In the genomic region with DNA sequence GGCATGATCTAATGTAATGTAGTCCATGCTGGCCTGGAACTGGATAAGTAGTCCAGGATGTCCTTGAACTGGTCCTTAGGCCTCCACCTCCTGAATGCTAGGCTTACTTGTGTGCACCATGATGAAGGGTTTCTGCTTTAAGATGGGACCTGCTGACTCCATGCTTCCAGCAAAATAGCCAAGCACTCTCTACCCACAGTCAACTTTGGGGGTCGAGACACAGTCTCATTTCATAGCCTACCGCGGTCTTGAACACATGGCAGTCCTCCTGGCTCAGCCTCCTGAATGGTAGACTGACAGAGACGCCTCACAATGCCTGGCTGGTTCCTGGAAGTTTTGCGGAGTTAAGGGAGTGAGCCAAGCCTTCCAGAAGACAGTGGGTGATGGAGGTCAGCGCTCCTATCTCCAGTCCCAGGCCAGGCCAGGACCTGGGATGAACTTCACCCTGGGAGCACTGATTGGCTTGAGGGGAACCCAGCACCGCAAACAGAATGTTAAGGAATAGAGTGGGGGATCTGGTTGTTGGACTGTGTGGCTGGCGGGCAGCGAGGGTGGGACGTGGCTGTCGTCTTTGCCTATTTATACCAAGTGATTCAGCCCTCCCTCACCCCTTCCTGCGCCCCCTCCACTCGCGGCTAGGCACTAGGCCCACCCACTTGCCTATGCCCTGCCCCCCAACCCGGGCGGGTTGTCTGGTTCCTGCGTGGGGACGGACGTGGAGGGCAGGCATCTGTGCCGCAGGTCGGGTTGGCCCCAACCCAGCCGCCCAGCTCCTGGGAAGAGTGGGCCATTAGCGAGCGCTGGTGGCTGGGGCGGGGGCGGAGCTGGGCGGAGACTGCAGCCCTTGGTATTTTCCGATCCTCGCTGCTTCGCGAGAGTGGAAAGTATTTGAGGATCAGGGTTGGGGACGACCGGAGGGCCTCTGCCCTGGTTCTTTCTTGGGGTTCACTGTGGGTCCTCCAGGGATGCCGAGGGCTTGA, we compare ENCODE assay signal across 8 mouse cellular contexts. TPM values are rescaled to one million over a fixed set of nuclear protein-coding genes. Genes with fewer than 3 reads are reported as not detected.
A peak's percentile ranks its signal among the peaks of the same experiment; 100 is the strongest.
DNase-seq lines count a peak whose midpoint lies in the region; ATAC-seq and TF ChIP-seq lines count a peak whose summit lies in the region.

No protein-coding gene starts in this region.

- peak overlapping the region; percentile 98 for H3K27ac ChIP-seq in brown adipose tissue, adult 24 weeks (replicated peaks; ENCODE audit: low read depth, low read length)
- peak overlapping the region; percentile 83 for H3K27ac ChIP-seq in hindbrain, postnatal 0 days
- peak overlapping the region; percentile 99 for H3K27ac ChIP-seq in limb, embryonic 13.5 days
- peak overlapping the region; percentile 55 for H3K27ac ChIP-seq in midbrain, embryonic 13.5 days

- WGBS in hindbrain, postnatal 0 days, result 9% methylated on average over 33 of the region's 34 CpGs
- 7% methylated on average over 34 of the region's 34 CpGs for WGBS in limb, embryonic 13.5 days
- 10% methylated on average over 34 of the region's 34 CpGs for WGBS in midbrain, embryonic 13.5 days

- no peak for TF ChIP-seq CTCF in hindbrain, postnatal 0 days (IDR thresholded peaks at IDR 0.05; ENCODE audit: low read depth)

- peaks cover 7% of the 10 kb centered on the region for H3K4me1 ChIP-seq in brown adipose tissue, adult 24 weeks (ENCODE audit: control insufficient read depth, insufficient read depth, insufficient read length, low read length)
- peaks cover 24% of the 10 kb centered on the region for H3K4me1 ChIP-seq in hindbrain, postnatal 0 days (ENCODE audit: insufficient read depth, low read length)
- peaks cover 71% of the 10 kb centered on the region for H3K4me1 ChIP-seq in limb, embryonic 13.5 days
- H3K4me1 ChIP-seq in midbrain, embryonic 13.5 days (replicated peaks), result peaks cover 51% of the 10 kb centered on the region

- H3K9me3 ChIP-seq in hindbrain, postnatal 0 days (ENCODE audit: low read length), result no peaks in the 10 kb centered on the region
- H3K9me3 ChIP-seq in limb, embryonic 13.5 days, result no peaks in the 10 kb centered on the region
- H3K9me3 ChIP-seq in midbrain, embryonic 13.5 days, result no peaks in the 10 kb centered on the region

- H3K4me3 ChIP-seq in brown adipose tissue, adult 24 weeks (ENCODE audit: insufficient read depth, low read depth, low read length), result peak overlapping the region; percentile 88
- peak overlapping the region; percentile 34 for H3K4me3 ChIP-seq in hindbrain, postnatal 0 days (ENCODE audit: low read length)
- H3K4me3 ChIP-seq in limb, embryonic 13.5 days, result peak overlapping the region; percentile 82
- peak overlapping the region; percentile 37 for H3K4me3 ChIP-seq in midbrain, embryonic 13.5 days (replicated peaks)

- no peaks in the 10 kb centered on the region for H3K36me3 ChIP-seq in hindbrain, postnatal 0 days (ENCODE audit: insufficient read depth, low read length)
- peaks cover 26% of the 10 kb centered on the region for H3K36me3 ChIP-seq in limb, embryonic 13.5 days
- H3K36me3 ChIP-seq in midbrain, embryonic 13.5 days, result no peaks in the 10 kb centered on the region

- peak; percentile 99 for DNase-seq in Muller cell, postnatal 12 days (ENCODE audit: inconsistent ontology term)
- peak; percentile 88 for DNase-seq in gastrocnemius, postnatal 14 days
- DNase-seq in hindbrain, postnatal 0 days (ENCODE audit: low spot score), result peak; percentile 68
- peak; percentile 64 to 68 for DNase-seq in spleen, adult 18-20 months
- DNase-seq in cerebellum, adult 11 months, result no peak

- no peaks in the 10 kb centered on the region for H3K27me3 ChIP-seq in hindbrain, postnatal 0 days (ENCODE audit: insufficient read depth, low read length)
- H3K27me3 ChIP-seq in limb, embryonic 13.5 days, result no peaks in the 10 kb centered on the region
- H3K27me3 ChIP-seq in midbrain, embryonic 13.5 days, result peaks cover 19% of the 10 kb centered on the region

- peak; percentile 35 for ATAC-seq in hindbrain, postnatal 0 days
- peak; percentile 62 for ATAC-seq in limb, embryonic 13.5 days (ENCODE audit: low FRiP score, low read depth)
- peak; percentile 31; the same call in 1 of the 2 replicates for ATAC-seq in midbrain, embryonic 13.5 days

- intact Hi-C loops in gastrocnemius, postnatal 14 days (cut with DNase I; ENCODE audit: low total_unique reads), result no loop called here

- peak overlapping the region; percentile 76 for H3K4me2 ChIP-seq in hindbrain, postnatal 0 days (ENCODE audit: low read depth, low read length)
- peak overlapping the region; percentile 97 for H3K4me2 ChIP-seq in limb, embryonic 13.5 days (replicated peaks)
- H3K4me2 ChIP-seq in midbrain, embryonic 13.5 days (replicated peaks), result peak overlapping the region; percentile 74

- H3K9ac ChIP-seq in hindbrain, postnatal 0 days (replicated peaks; ENCODE audit: low read length), result peak overlapping the region; percentile 49
- peak overlapping the region; percentile 80 for H3K9ac ChIP-seq in limb, embryonic 13.5 days
- peak overlapping the region; percentile 57 for H3K9ac ChIP-seq in midbrain, embryonic 13.5 days (replicated peaks)

RNA-seq across cellular contexts. Expression of a gene that starts 18.2 kb away (rescaled TPM):
- polyA plus RNA-seq in brown adipose tissue, adult 24 weeks (2012; ENCODE audit: insufficient read depth, insufficient read length, missing spikeins), result not detected in 2 replicates
- under 1 TPM in 1 of 2 experiments, not detected in 1; 0.43 TPM for total RNA-seq in gastrocnemius, postnatal 14 days (2021)
- total RNA-seq in hindbrain, postnatal 0 days (2014; rRNA removed), result 2.3 and 3.2 TPM in 2 replicates
- polyA plus RNA-seq in hindbrain, postnatal 0 days (2015; fragmentation: Nextera tagmentation; extraction: Ambion mirVana), result 11.5 and 15.5 TPM in 2 replicates
- 5.7 TPM in 2 replicates for polyA plus RNA-seq in limb, embryonic 13.5 days (2015; fragmentation: Nextera tagmentation; extraction: Ambion mirVana)
- polyA plus RNA-seq in midbrain, embryonic 13.5 days (2015; fragmentation: Nextera tagmentation; extraction: Ambion mirVana), result 8.8 and 11.6 TPM in 2 replicates

RNA-seq across cellular contexts. Expression of a gene that starts 33.6 kb away (rescaled TPM):
- polyA plus RNA-seq in brown adipose tissue, adult 24 weeks (2012; ENCODE audit: insufficient read depth, insufficient read length, missing spikeins), result 2.7 and 2.8 TPM in 2 replicates
- 1 to 10 TPM; 5.8 to 6.8 TPM for total RNA-seq in gastrocnemius, postnatal 14 days (2021)
- 44.1 and 50.6 TPM in 2 replicates for total RNA-seq in hindbrain, postnatal 0 days (2014; rRNA removed)
- 11.0 and 11.3 TPM in 2 replicates for polyA plus RNA-seq in hindbrain, postnatal 0 days (2015; fragmentation: Nextera tagmentation; extraction: Ambion mirVana)
- polyA plus RNA-seq in limb, embryonic 13.5 days (2015; fragmentation: Nextera tagmentation; extraction: Ambion mirVana), result 23.5 and 23.9 TPM in 2 replicates
- 44.9 and 47.4 TPM in 2 replicates for polyA plus RNA-seq in midbrain, embryonic 13.5 days (2015; fragmentation: Nextera tagmentation; extraction: Ambion mirVana)

RNA-seq across cellular contexts. Expression of a gene that starts 46.3 kb away (rescaled TPM):
- polyA plus RNA-seq in brown adipose tissue, adult 24 weeks (2012; ENCODE audit: insufficient read depth, insufficient read length, missing spikeins), result 245 and 259 TPM in 2 replicates
- 100 to 1,000 TPM; 158 to 171 TPM for total RNA-seq in gastrocnemius, postnatal 14 days (2021)
- 69.4 and 79.5 TPM in 2 replicates for total RNA-seq in hindbrain, postnatal 0 days (2014; rRNA removed)
- polyA plus RNA-seq in hindbrain, postnatal 0 days (2015; fragmentation: Nextera tagmentation; extraction: Ambion mirVana), result 318 and 325 TPM in 2 replicates
- polyA plus RNA-seq in limb, embryonic 13.5 days (2015; fragmentation: Nextera tagmentation; extraction: Ambion mirVana), result 325 and 338 TPM in 2 replicates
- 261 and 273 TPM in 2 replicates for polyA plus RNA-seq in midbrain, embryonic 13.5 days (2015; fragmentation: Nextera tagmentation; extraction: Ambion mirVana)

RNA-seq across cellular contexts. Expression of a gene that starts 53.9 kb away (rescaled TPM):
- 12.9 and 13.0 TPM in 2 replicates for polyA plus RNA-seq in brown adipose tissue, adult 24 weeks (2012; ENCODE audit: insufficient read depth, insufficient read length, missing spikeins)
- 10 to 100 TPM; 11.8 to 16.6 TPM for total RNA-seq in gastrocnemius, postnatal 14 days (2021)
- 46.1 and 71.6 TPM in 2 replicates for total RNA-seq in hindbrain, postnatal 0 days (2014; rRNA removed)
- polyA plus RNA-seq in hindbrain, postnatal 0 days (2015; fragmentation: Nextera tagmentation; extraction: Ambion mirVana), result 41.6 and 44.7 TPM in 2 replicates
- 70.9 and 73.9 TPM in 2 replicates for polyA plus RNA-seq in limb, embryonic 13.5 days (2015; fragmentation: Nextera tagmentation; extraction: Ambion mirVana)
- polyA plus RNA-seq in midbrain, embryonic 13.5 days (2015; fragmentation: Nextera tagmentation; extraction: Ambion mirVana), result 49.7 and 57.5 TPM in 2 replicates

RNA-seq across cellular contexts. Expression of a gene that starts 55.4 kb away (rescaled TPM):
- 0.79 TPM in 1 of 2 replicates, not detected in the other for polyA plus RNA-seq in brown adipose tissue, adult 24 weeks (2012; ENCODE audit: insufficient read depth, insufficient read length, missing spikeins)
- under 1 TPM; 0.27 to 0.62 TPM for total RNA-seq in gastrocnemius, postnatal 14 days (2021)
- 3.3 and 5.9 TPM in 2 replicates for total RNA-seq in hindbrain, postnatal 0 days (2014; rRNA removed)
- 2.7 and 3.0 TPM in 2 replicates for polyA plus RNA-seq in hindbrain, postnatal 0 days (2015; fragmentation: Nextera tagmentation; extraction: Ambion mirVana)
- polyA plus RNA-seq in limb, embryonic 13.5 days (2015; fragmentation: Nextera tagmentation; extraction: Ambion mirVana), result 1.6 and 2.0 TPM in 2 replicates
- 2.3 and 2.7 TPM in 2 replicates for polyA plus RNA-seq in midbrain, embryonic 13.5 days (2015; fragmentation: Nextera tagmentation; extraction: Ambion mirVana)

Comparison
In these comparisons a context has a peak if more than half of its experiments do, and no peak if none do; other contexts are left out.
1. H3K4me3 ChIP-seq: peak in every context shown above with its lines; median percentile 88 in brown adipose tissue, adult 24 weeks; 82 in limb, embryonic 13.5 days; 37 in midbrain, embryonic 13.5 days; 34 in hindbrain, postnatal 0 days.